Comparison of ENCODE assay signal across 9 mouse cellular contexts in genomic region chr7:118902944-118903343, GRCm38 (mm10). TPM values are rescaled to one million over a fixed set of nuclear protein-coding genes. Genes with fewer than 3 reads are reported as not detected.
DNase-seq lines count a peak whose midpoint lies in the region; ATAC-seq and TF ChIP-seq lines count a peak whose summit lies in the region.
"Had no signal": no experiment of that assay in that cellular context is flagged by ENCODE, and none has a peak within 500 bp of the region (broad histone marks: within the 10 kb centered on the region; RNA-seq: fewer than 3 reads in every experiment).

No protein-coding gene starts in this region.

- TF ChIP-seq POLR2A in limb, embryonic 14.5 days (IDR thresholded peaks at IDR 0.05; ENCODE audit: borderline replicate concordance, extremely low read depth, insufficient read depth, insufficient read length) = no peak

- H3K36me3 ChIP-seq in heart, postnatal 0 days (replicated peaks; ENCODE audit: control insufficient read depth, insufficient read depth, low read length) = no peaks in the 10 kb centered on the region
- H3K36me3 ChIP-seq in limb, embryonic 14.5 days (ENCODE audit: control insufficient read depth, insufficient read depth, low read length) = no peaks in the 10 kb centered on the region
- H3K36me3 ChIP-seq in stomach, postnatal 0 days (ENCODE audit: control insufficient read depth, insufficient read depth, low read length) = no peaks in the 10 kb centered on the region

- peak overlapping the region; percentile 43 for H3K4me2 ChIP-seq in heart, postnatal 0 days (ENCODE audit: low read depth, low read length)
- peak overlapping the region; percentile 28 for H3K4me2 ChIP-seq in limb, embryonic 14.5 days (replicated peaks; ENCODE audit: low read depth, low read length, severe bottlenecking)
- peak overlapping the region; percentile 39 for H3K4me2 ChIP-seq in stomach, postnatal 0 days (replicated peaks; ENCODE audit: low read depth)

- H3K9me3 ChIP-seq in heart, postnatal 0 days (replicated peaks; ENCODE audit: control insufficient read depth, low read length) = no peaks in the 10 kb centered on the region
- H3K9me3 ChIP-seq in limb, embryonic 14.5 days (ENCODE audit: control insufficient read depth, low read length) = no peaks in the 10 kb centered on the region
- no peaks in the 10 kb centered on the region for H3K9me3 ChIP-seq in stomach, postnatal 0 days (ENCODE audit: control insufficient read depth, low read length)

- no peak overlapping the region for H3K27ac ChIP-seq in brown adipose tissue, adult 24 weeks (replicated peaks; ENCODE audit: low read depth, low read length)
- no peak overlapping the region for H3K27ac ChIP-seq in heart, postnatal 0 days (ENCODE audit: low read depth)
- 0 out of 2 replicates have a peak overlapping the region, but pooled peaks have one; percentile 20 for H3K27ac ChIP-seq in limb, embryonic 14.5 days (replicated peaks; ENCODE audit: low read depth, low read length)
- peak overlapping the region; percentile 30 for H3K27ac ChIP-seq in stomach, postnatal 0 days (replicated peaks)
- H3K27ac ChIP-seq: liver, embryonic 14.5 days had no signal

- peak; percentile 3 for DNase-seq in kidney, adult 9 months
- DNase-seq in kidney, adult 11 months = no peak
- DNase-seq in heart, postnatal 0 days (ENCODE audit: low spot score) = peak; percentile 20
- peak; percentile 88 for DNase-seq in limb, embryonic 14.5 days (ENCODE audit: low spot score)
- peak; percentile 54 for DNase-seq in stomach, postnatal 0 days (ENCODE audit: low spot score)
- DNase-seq in adrenal gland, adult (ENCODE audit: inconsistent age in 2 of 2, low spot score in 1 of 2) = no peak
- no peak for DNase-seq in right cerebral cortex, adult 2 months (ENCODE audit: low spot score in 2 of 2)

- H3K9ac ChIP-seq in heart, postnatal 0 days (replicated peaks; ENCODE audit: low read depth, low read length) = no peak overlapping the region
- H3K9ac ChIP-seq in limb, embryonic 14.5 days (ENCODE audit: low read depth, low read length, severe bottlenecking) = no peak overlapping the region
- H3K9ac ChIP-seq in stomach, postnatal 0 days (ENCODE audit: low read length) = no peak overlapping the region
- H3K9ac ChIP-seq: liver, embryonic 14.5 days had no signal

- no peak for TF ChIP-seq EP300 in heart, postnatal 0 days (IDR thresholded peaks at IDR 0.05; ENCODE audit: low read depth)
- no peak for TF ChIP-seq EP300 in stomach, postnatal 0 days (optimal IDR thresholded peaks at IDR 0.05)

- ATAC-seq in heart, postnatal 0 days (ENCODE audit: insufficient read depth, low read depth) = no peak
- ATAC-seq in limb, embryonic 14.5 days (ENCODE audit: low FRiP score, low read depth) = peak; percentile 80
- 0 out of 2 replicates have a peak, but pooled peaks have one; percentile 42 for ATAC-seq in stomach, postnatal 0 days (ENCODE audit: low FRiP score, low TSS enrichment)

- WGBS in heart, postnatal 0 days = 9% methylated on average over 13 of the region's 13 CpGs
- WGBS in limb, embryonic 14.5 days = 6% methylated on average over 13 of the region's 13 CpGs
- 12% methylated on average over 13 of the region's 13 CpGs for WGBS in stomach, postnatal 0 days

- H3K4me1 ChIP-seq in brown adipose tissue, adult 24 weeks (ENCODE audit: control insufficient read depth, insufficient read depth, insufficient read length, low read length) = no peaks in the 10 kb centered on the region
- peaks cover 8% of the 10 kb centered on the region for H3K4me1 ChIP-seq in heart, postnatal 0 days (ENCODE audit: control insufficient read depth, insufficient read depth)
- H3K4me1 ChIP-seq in limb, embryonic 14.5 days (ENCODE audit: control insufficient read depth, insufficient read depth, low read length) = peaks cover 11% of the 10 kb centered on the region
- no peaks in the 10 kb centered on the region for H3K4me1 ChIP-seq in stomach, postnatal 0 days (replicated peaks; ENCODE audit: control insufficient read depth, insufficient read depth)

- 0 out of 2 replicates have a peak overlapping the region, but pooled peaks have one; percentile 5 for H3K4me3 ChIP-seq in brown adipose tissue, adult 24 weeks (ENCODE audit: insufficient read depth, low read depth, low read length)
- H3K4me3 ChIP-seq in heart, postnatal 0 days (ENCODE audit: low read depth, low read length) = no peak overlapping the region
- H3K4me3 ChIP-seq in limb, embryonic 14.5 days (replicated peaks; ENCODE audit: low read length) = peak overlapping the region; percentile 7; the same call in 1 of the 2 replicates
- H3K4me3 ChIP-seq in stomach, postnatal 0 days (ENCODE audit: low read depth, low read length) = no peak overlapping the region

- no peak for TF ChIP-seq CTCF in heart, postnatal 0 days (IDR thresholded peaks at IDR 0.05; ENCODE audit: low read depth)
- no peak for TF ChIP-seq CTCF in stomach, postnatal 0 days (IDR thresholded peaks at IDR 0.05; ENCODE audit: low read depth)

- no peaks in the 10 kb centered on the region for H3K27me3 ChIP-seq in heart, postnatal 0 days (ENCODE audit: control insufficient read depth, insufficient read depth, low read length)
- no peaks in the 10 kb centered on the region for H3K27me3 ChIP-seq in limb, embryonic 14.5 days (ENCODE audit: control insufficient read depth, insufficient read depth, low read length)
- no peaks in the 10 kb centered on the region for H3K27me3 ChIP-seq in stomach, postnatal 0 days (ENCODE audit: control insufficient read depth, insufficient read depth, low read length)

RNA-seq across cellular contexts. Expression of gene Knop1, which starts 46.9 kb away (rescaled TPM):
- polyA plus RNA-seq in brown adipose tissue, adult 24 weeks (2012; ENCODE audit: insufficient read depth, insufficient read length, missing spikeins) = 21.2 TPM in 2 replicates
- 11.9 and 20.0 TPM in 2 replicates for total RNA-seq in heart, postnatal 0 days (2014; rRNA removed; ENCODE audit: low replicate concordance)
- 39.4 and 40.3 TPM in 2 replicates for polyA plus RNA-seq in heart, postnatal 0 days (2015; fragmentation: Nextera tagmentation; extraction: Ambion mirVana)
- polyA plus RNA-seq in limb, embryonic 14.5 days (2012; rRNA removed) = 34.1 and 34.2 TPM in 2 replicates
- 84.6 and 108 TPM in 2 replicates for polyA plus RNA-seq in limb, embryonic 14.5 days (2014; fragmentation: Nextera tagmentation; extraction: Ambion mirVana)
- 41.7 and 51.4 TPM in 2 replicates for polyA plus RNA-seq in stomach, postnatal 0 days (2015; fragmentation: Nextera tagmentation; extraction: Ambion mirVana)

RNA-seq across cellular contexts. Expression of gene Iqck, which starts 47.4 kb away (rescaled TPM):
- polyA plus RNA-seq in brown adipose tissue, adult 24 weeks (2012; ENCODE audit: insufficient read depth, insufficient read length, missing spikeins) = 1.3 and 3.8 TPM in 2 replicates
- 0.66 TPM in 1 of 2 replicates, not detected in the other for total RNA-seq in heart, postnatal 0 days (2014; rRNA removed; ENCODE audit: low replicate concordance)
- 0.67 and 0.84 TPM in 2 replicates for polyA plus RNA-seq in heart, postnatal 0 days (2015; fragmentation: Nextera tagmentation; extraction: Ambion mirVana)
- 2.5 and 2.6 TPM in 2 replicates for polyA plus RNA-seq in limb, embryonic 14.5 days (2012; rRNA removed)
- 2.6 and 2.8 TPM in 2 replicates for polyA plus RNA-seq in limb, embryonic 14.5 days (2014; fragmentation: Nextera tagmentation; extraction: Ambion mirVana)
- polyA plus RNA-seq in stomach, postnatal 0 days (2015; fragmentation: Nextera tagmentation; extraction: Ambion mirVana) = 1.1 and 1.5 TPM in 2 replicates

Comparison
In these comparisons a context has a peak if more than half of its experiments do, and no peak if none do; other contexts are left out.
1. DNase-seq: peak in kidney, adult 9 months (single experiment), heart, postnatal 0 days (single experiment), limb, embryonic 14.5 days (single experiment) and stomach, postnatal 0 days (single experiment); none in kidney, adult 11 months (single experiment), adrenal gland, adult (0 of 2) and right cerebral cortex, adult 2 months (0 of 2).
2. H3K27ac ChIP-seq: peak in limb, embryonic 14.5 days (single experiment) and stomach, postnatal 0 days (single experiment); none in brown adipose tissue, adult 24 weeks (single experiment) and heart, postnatal 0 days (single experiment).
3. H3K4me3 ChIP-seq: peak in brown adipose tissue, adult 24 weeks (single experiment) and limb, embryonic 14.5 days (single experiment); none in heart, postnatal 0 days (single experiment) and stomach, postnatal 0 days (single experiment).
4. Peak in every context shown above with its lines, with median percentiles within 50 percentile points of each other: H3K4me2 ChIP-seq.